Mouse (Mus musculus) forebrain, embryonic 11.5 days (tissue): ENCODE results near the gene Hnrnpm. TPM values are rescaled to one million over a fixed set of nuclear protein-coding genes. Genes with fewer than 3 reads are reported as not detected.

ENCODE experiments used
- ATAC-seq: fragments of 200-750 bp; cut with Nextera tagmentation; replicated peaks from 2 replicates; pipeline ENCODE4 v1.8.0; 2017; ENCODE audit warnings: moderate TSS enrichment; ENCODE audit not compliant: low FRiP score
- DNase-seq: peaks from one replicate; pipeline ENCODE4 v3.0.0-alpha.2; 2017; ENCODE audit warnings: low spot score
- H3K27ac ChIP-seq: fragments of 300-500 bp; sonication (generic); 2 replicates; pipeline ENCODE4 v1.5.1; 2014; ENCODE audit warnings: low read depth, low read length
- H3K27me3 ChIP-seq: fragments of 300-500 bp; sonication (generic); 2 replicates; pipeline ENCODE4 v1.6.1; 2014; ENCODE audit warnings: mild to moderate bottlenecking, low read length, mixed read lengths; ENCODE audit not compliant: control insufficient read depth, insufficient read depth
- H3K36me3 ChIP-seq: fragments of 300-500 bp; sonication (generic); 2 replicates; pipeline ENCODE4 v1.6.1; 2014; ENCODE audit warnings: mild to moderate bottlenecking, low read length, moderate library complexity, mixed read lengths; ENCODE audit not compliant: control insufficient read depth, insufficient read depth
- H3K4me1 ChIP-seq: fragments of 300-500 bp; sonication (generic); replicated peaks from 2 replicates; pipeline ENCODE4 v1.6.1; 2014; ENCODE audit warnings: low read length, mixed read lengths; ENCODE audit not compliant: control insufficient read depth, insufficient read depth
- H3K4me2 ChIP-seq: fragments of 300-500 bp; sonication (generic); 2 replicates; pipeline ENCODE4 v1.6.1; 2014; ENCODE audit warnings: low read depth, mild to moderate bottlenecking, low read length, moderate library complexity, mixed read lengths; ENCODE audit not compliant: severe bottlenecking
- H3K4me3 ChIP-seq: fragments of 300-500 bp; sonication (generic); 2 replicates; pipeline ENCODE4 v1.5.1; 2014; ENCODE audit warnings: low read depth, low read length
- H3K9ac ChIP-seq: fragments of 300-500 bp; sonication (generic); 2 replicates; pipeline ENCODE4 v1.6.1; 2014; ENCODE audit warnings: low read length
- H3K9me3 ChIP-seq: fragments of 300-500 bp; sonication (generic); 2 replicates; pipeline ENCODE4 v1.6.1; 2016; ENCODE audit warnings: low read length, mixed read lengths; ENCODE audit not compliant: control insufficient read depth
- WGBS: fragments of 180-500 bp; shearing (Covaris S2); extraction: QIAGEN DNeasy Blood & Tissue Kit; methylation state at CpG from one replicate; pipeline ENCODE4 v1.1.7; 2014; 5-methylcytosine and 5-hydroxymethylcytosine counted together
- polyA plus RNA-seq: library from polyadenylated mRNA; unstranded; fragments of >200 nt; fragmentation: Nextera tagmentation; extraction: Ambion mirVana; gene quantifications from 2 replicates; pipeline ENCODE4 v1.2.1, GENCODE M21; 2014

The Hnrnpm gene
- polyA plus RNA-seq, 1 experiment from 2014 or later = 590 TPM

DNA sequence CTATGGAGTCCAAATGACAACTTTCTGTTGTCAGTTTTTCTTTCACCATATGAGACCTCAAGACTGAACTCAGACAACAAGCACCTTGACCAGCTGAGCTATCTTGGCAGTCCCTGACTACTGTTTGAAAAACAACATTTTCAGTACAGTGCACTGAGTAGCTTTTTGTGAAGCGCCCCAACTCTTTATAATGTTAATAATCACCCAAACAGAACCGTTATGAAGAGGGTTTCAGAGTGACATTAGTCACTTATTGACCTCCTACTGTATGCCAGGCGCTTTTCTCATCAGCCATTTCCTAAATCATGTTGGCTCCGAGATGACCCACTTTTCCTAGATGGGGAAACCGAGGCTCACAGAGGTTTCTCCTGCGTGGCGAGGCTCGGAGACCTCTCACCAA is 31.3 kb upstream of the Hnrnpm start:
- Histone ChIP-seq H3K4me1 (no peaks in the 10 kb centered on the region; the same call in 1 of the 2 replicates), H3K4me2 (peak overlapping the region; percentile 74), H3K9ac (peak overlapping the region; percentile 72), H3K36me3 (no peaks in the 10 kb centered on the region), H3K27ac (no peak overlapping the region), H3K9me3 (no peaks in the 10 kb centered on the region), H3K27me3 (no peaks in the 10 kb centered on the region), H3K4me3 (peak overlapping the region; percentile 80)
- WGBS = 9% methylated on average over 8 of the region's 8 CpGs
- no peak for DNase-seq
- 0 out of 2 replicates have a peak, but pooled peaks have one; percentile 1 for ATAC-seq

DNA sequence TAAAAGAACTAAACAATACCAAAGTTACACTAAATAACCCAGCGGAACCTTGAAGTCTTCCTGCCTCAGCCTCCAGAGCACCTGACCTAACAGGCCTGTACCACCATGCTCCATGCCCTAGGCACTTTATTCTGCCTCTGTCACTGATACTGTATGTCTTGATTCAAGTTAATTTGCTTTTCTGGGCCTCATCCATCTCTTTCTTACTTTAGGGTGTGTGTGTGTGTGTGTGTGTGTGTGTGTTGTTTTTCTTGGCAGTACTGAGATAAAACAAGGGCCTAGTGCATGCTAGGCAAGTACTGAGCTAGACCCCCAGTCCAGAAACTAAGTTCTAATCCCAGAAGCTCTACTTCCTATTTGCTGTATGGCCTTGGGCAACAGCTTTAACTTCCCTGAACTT is 30.6 kb upstream of the Hnrnpm start:
- WGBS = 100% methylated on average over 1 of the region's 1 CpGs
- Histone ChIP-seq H3K9me3 (no peaks in the 10 kb centered on the region), H3K27ac (no peak overlapping the region), H3K4me1 (no peaks in the 10 kb centered on the region; the same call in 1 of the 2 replicates), H3K9ac (no peak overlapping the region), H3K4me2 (no peak overlapping the region), H3K4me3 (no peak overlapping the region), H3K27me3 (no peaks in the 10 kb centered on the region), H3K36me3 (no peaks in the 10 kb centered on the region)
- DNase-seq (no peak), ATAC-seq (no peak)

DNA sequence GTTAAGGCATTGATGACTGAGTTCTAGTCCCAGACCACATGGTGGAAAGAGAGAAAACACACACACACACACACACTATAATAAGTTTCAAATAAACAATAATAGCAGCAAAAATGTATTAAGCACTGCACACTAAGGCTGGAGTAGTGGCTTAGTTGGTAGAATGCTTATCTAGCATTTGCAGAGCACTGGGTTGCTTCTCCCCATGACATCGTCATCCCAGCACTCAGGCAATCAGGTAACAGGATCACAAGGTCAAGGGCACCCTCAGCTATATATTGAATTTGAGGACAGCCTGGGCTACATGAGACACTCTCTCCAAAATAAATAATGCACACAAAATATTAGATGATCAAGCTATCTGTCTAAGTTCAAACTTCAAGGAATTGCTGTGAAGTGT is 28.1 kb upstream of the Hnrnpm start:
- ATAC-seq (no peak), DNase-seq (no peak)
- no peaks in the 10 kb centered on the region for H3K27me3 ChIP-seq
- no peak overlapping the region for H3K4me2 ChIP-seq
- no peak overlapping the region for H3K4me3 ChIP-seq
- no peak overlapping the region for H3K27ac ChIP-seq
- no peaks in the 10 kb centered on the region; the same call in 1 of the 2 replicates for H3K4me1 ChIP-seq
- no peaks in the 10 kb centered on the region for H3K36me3 ChIP-seq
- 92% methylated on average over 1 of the region's 1 CpGs for WGBS
- H3K9me3 ChIP-seq = no peaks in the 10 kb centered on the region
- H3K9ac ChIP-seq = no peak overlapping the region

DNA sequence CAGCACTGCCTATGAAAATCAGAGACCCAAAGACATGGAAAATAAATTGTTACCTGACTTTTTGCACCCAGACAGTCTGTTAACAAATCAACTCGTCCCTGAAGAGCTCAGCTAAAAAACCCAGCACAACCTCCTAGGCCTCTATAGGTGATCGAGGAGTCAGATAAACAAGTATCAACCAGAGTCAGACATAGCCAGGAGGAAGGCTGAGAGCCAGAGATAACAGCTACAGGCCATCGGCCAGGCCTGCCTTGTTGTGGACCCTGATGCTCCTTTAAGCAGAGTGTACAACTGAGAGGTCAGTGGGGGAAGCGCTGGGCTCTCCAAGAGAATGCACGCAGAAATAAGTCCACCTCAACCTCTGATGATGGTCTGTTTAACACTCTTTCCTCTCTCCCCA is 26.6 kb upstream of the Hnrnpm start:
- Histone ChIP-seq H3K36me3 (no peaks in the 10 kb centered on the region), H3K4me3 (no peak overlapping the region), H3K27me3 (no peaks in the 10 kb centered on the region), H3K9me3 (no peaks in the 10 kb centered on the region), H3K4me2 (no peak overlapping the region), H3K4me1 (no peaks in the 10 kb centered on the region; the same call in 1 of the 2 replicates), H3K27ac (no peak overlapping the region), H3K9ac (no peak overlapping the region)
- no peak for DNase-seq
- WGBS = 88% methylated on average over 5 of the region's 5 CpGs
- ATAC-seq = no peak

DNA sequence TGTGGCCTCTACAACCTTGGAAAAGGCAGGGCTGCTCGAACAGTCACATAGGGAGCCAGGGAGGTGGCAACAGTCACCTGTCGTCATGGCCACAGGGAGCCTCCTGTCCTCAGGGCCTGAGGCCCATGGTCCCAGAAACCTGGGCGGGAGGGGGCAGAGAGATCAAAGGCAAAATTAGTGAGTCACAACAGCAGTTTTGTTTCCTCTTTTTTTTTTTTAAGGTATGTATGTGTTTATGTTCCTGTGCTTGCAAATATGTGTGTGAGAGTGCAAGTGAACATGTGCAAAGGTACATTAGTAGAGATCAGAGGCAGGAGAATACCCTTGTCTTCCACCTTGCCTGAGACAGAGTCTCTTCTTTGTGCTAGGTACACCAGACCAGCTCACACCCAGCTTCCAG is 23.2 kb upstream of the Hnrnpm start:
- DNase-seq (no peak), ATAC-seq (no peak)
- H3K27me3 ChIP-seq = no peaks in the 10 kb centered on the region
- no peaks in the 10 kb centered on the region for H3K4me1 ChIP-seq
- no peak overlapping the region for H3K9ac ChIP-seq
- H3K9me3 ChIP-seq = no peaks in the 10 kb centered on the region
- H3K4me2 ChIP-seq = no peak overlapping the region
- 86% methylated on average over 3 of the region's 3 CpGs for WGBS
- no peaks in the 10 kb centered on the region for H3K36me3 ChIP-seq
- H3K27ac ChIP-seq = no peak overlapping the region
- H3K4me3 ChIP-seq = no peak overlapping the region

DNA sequence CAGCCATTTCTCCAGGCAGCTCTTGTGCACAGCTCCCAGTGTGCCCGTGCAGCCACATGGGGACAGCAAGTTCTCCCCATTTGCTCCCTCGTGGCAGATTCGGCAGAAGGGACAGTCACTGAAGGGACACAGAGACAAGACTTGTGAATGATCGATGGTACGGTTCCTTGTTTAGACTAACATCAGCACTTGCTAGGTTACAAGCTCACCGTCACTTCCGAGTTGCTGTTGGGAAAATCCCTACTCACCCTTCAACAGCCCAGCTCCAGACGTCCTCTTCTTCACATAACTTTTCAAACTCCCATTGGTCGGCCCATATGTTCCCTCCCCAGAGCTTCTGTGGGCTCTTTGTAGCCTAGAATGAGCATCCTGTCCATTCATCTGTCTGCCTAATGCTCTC is 16.4 kb upstream of the Hnrnpm start:
- ATAC-seq (no peak), DNase-seq (no peak)
- Histone ChIP-seq H3K4me3 (no peak overlapping the region), H3K4me2 (no peak overlapping the region), H3K27me3 (no peaks in the 10 kb centered on the region), H3K36me3 (no peaks in the 10 kb centered on the region), H3K27ac (no peak overlapping the region), H3K9ac (no peak overlapping the region), H3K4me1 (no peaks in the 10 kb centered on the region), H3K9me3 (no peaks in the 10 kb centered on the region)
- 91% methylated on average over 9 of the region's 9 CpGs for WGBS

DNA sequence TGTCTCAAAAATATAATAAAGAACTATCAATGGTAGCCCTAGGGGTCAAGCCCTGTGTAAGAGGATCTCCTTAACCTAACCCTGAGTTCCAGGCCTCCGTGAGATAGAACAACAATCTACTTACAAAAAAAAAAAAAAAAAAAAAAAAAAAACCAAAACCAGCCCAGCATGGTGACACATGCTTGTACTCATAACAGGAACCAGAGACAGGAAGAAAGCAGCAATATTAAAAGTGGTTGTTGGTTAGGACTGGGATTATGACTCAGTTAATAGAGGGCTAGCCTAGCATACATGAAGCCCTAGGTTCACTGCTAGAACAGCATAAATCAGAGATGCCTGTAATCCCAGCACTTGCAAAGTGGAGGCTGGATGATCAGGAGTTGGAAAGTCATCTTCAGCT is 15.5 kb upstream of the Hnrnpm start:
- Histone ChIP-seq H3K4me3 (no peak overlapping the region), H3K9me3 (no peaks in the 10 kb centered on the region), H3K36me3 (no peaks in the 10 kb centered on the region), H3K27ac (no peak overlapping the region), H3K4me2 (no peak overlapping the region), H3K9ac (no peak overlapping the region), H3K4me1 (no peaks in the 10 kb centered on the region), H3K27me3 (no peaks in the 10 kb centered on the region)
- ATAC-seq = no peak
- 68% methylated on average over 1 of the region's 1 CpGs for WGBS
- DNase-seq = no peak

DNA sequence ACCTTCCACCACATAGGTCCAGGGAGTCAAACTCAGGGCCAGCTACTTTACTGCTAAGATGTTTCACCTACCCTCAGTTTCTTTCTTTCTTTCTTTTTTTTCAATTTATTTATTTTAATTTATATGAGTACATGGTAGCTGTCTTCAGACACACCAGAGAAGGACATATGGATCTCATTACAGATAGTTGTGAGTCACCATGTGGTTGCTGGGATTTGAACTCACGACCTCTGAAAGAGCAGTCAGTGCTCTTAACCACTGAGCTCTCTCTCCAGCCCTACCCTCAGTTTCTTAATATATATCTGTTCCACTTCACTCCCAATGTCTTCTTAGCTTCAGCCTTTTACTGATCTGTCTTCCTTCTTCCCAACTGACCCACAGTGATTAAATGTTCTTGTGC is 8.8 kb upstream of the Hnrnpm start:
- Histone ChIP-seq H3K9me3 (no peaks in the 10 kb centered on the region), H3K27me3 (no peaks in the 10 kb centered on the region), H3K36me3 (no peaks in the 10 kb centered on the region; the same call in 1 of the 2 replicates), H3K4me3 (no peak overlapping the region), H3K4me1 (no peaks in the 10 kb centered on the region), H3K9ac (no peak overlapping the region), H3K27ac (no peak overlapping the region), H3K4me2 (no peak overlapping the region)
- no peak for DNase-seq
- 86% methylated on average over 1 of the region's 1 CpGs for WGBS
- ATAC-seq = no peak

DNA sequence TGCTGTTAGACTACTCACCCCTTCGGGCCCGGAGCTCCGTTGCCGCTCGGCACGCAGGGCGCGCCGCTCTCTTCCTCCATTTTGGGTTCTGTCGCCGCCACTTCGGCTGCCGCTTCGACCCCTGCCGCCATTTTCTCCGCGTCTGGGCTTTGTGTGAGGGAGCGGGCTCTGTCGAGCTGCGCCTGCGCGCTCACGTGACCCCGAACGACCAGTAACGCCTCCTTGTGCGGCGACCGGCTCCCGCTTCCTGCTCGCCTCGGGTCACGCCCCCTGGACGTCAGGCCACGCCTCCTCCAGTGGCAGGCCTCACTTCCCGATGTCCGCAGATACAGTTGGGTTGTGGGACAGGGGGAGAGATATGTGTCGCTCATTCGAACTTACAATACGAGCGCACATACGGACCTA is 1.4 kb downstream of the Hnrnpm start:
- Histone ChIP-seq H3K9me3 (no peaks in the 10 kb centered on the region), H3K4me2 (peak overlapping the region; percentile 96), H3K4me3 (peak overlapping the region; percentile 64), H3K36me3 (no peaks in the 10 kb centered on the region), H3K4me1 (peaks cover 10% of the 10 kb centered on the region), H3K27me3 (no peaks in the 10 kb centered on the region), H3K9ac (peak overlapping the region; percentile 99), H3K27ac (peak overlapping the region; percentile 78)
- ATAC-seq (peak; percentile 98), DNase-seq (peak; percentile 99)
- under 1% methylated on average over 42 of the region's 42 CpGs for WGBS
